Mouse (Mus musculus): ENCODE measurements at regions not wholly inside any gene's neighbourhood (a gene's known extent, or its start where the extent isn't known, plus 50 kb on each side); places are given as distances from the start of the nearest gene placed in this dataset.

DNA sequence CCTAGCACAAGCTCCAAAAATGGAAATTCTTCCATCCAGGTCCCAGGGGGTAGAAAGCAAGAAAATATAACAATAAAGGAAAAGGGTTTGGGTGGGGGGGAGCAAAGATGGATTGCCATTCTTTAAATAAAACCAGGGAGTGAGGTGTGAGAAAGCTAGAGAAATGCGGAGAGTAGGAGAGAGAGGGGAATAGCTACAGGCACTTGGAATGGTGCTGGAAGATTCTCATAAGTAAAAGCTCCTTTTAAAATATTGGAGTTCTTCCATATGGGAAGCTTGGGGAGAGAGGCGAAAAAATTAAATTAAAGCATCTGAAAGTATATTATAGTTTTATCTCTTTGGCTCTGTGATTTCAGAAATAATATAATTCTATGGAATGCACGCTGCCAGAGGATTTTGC lies 328.6 kb downstream of the Rnf144a start:
- no peak overlapping the region for H3K4me3 ChIP-seq (replicated peaks)
- H3K9me3 ChIP-seq: no peaks in the 10 kb centered on the region; the same call in 1 of the 2 replicates
- H3K36me3 ChIP-seq (replicated peaks; ENCODE audit: low read length): no peaks in the 10 kb centered on the region
- H3K4me1 ChIP-seq: no peaks in the 10 kb centered on the region
- TF ChIP-seq FLI1 (IDR thresholded peaks at IDR 0.05; ENCODE audit: low read length) (no peak), GATA1 (IDR thresholded peaks at IDR 0.05; ENCODE audit: borderline replicate concordance, low read length) (no peak)
- H3K27me3 ChIP-seq (replicated peaks): no peaks in the 10 kb centered on the region

DNA sequence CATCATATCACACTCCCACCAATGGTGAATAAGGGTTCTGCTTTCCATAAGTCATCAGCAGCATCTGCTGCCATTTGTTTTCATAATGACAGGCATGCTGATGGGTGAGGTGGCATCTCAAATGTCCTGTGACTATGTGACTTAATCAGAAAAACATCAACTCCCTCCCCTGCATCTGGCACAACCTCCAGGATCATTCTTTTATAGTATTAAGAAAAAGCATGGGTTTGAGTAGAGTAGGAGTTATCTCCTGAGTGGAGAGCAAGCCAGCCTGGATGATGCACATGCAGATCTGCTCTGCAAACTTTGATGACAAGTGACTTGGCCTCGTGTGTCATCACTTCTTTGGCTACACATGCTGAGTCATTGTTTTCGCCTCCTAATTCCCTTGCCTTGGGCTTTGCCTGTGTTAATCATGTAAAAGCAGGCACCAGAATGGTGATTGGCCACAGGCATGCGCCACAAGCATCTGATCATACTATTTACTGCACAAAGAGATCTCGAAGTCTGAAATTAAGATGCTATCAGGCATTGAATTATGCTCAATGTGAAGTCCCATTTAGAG lies 335.9 kb downstream of the Rnf144a start:
- no peaks in the 10 kb centered on the region for H3K4me1 ChIP-seq
- no peaks in the 10 kb centered on the region for H3K36me3 ChIP-seq (replicated peaks; ENCODE audit: low read length)
- no peaks in the 10 kb centered on the region; the same call in 1 of the 2 replicates for H3K9me3 ChIP-seq
- no peak for TF ChIP-seq FLI1 (IDR thresholded peaks at IDR 0.05; ENCODE audit: low read length)
- no peak for TF ChIP-seq GATA1 (IDR thresholded peaks at IDR 0.05; ENCODE audit: borderline replicate concordance, low read length)
- no peak overlapping the region for H3K4me3 ChIP-seq (replicated peaks)
- no peaks in the 10 kb centered on the region for H3K27me3 ChIP-seq (replicated peaks)

DNA sequence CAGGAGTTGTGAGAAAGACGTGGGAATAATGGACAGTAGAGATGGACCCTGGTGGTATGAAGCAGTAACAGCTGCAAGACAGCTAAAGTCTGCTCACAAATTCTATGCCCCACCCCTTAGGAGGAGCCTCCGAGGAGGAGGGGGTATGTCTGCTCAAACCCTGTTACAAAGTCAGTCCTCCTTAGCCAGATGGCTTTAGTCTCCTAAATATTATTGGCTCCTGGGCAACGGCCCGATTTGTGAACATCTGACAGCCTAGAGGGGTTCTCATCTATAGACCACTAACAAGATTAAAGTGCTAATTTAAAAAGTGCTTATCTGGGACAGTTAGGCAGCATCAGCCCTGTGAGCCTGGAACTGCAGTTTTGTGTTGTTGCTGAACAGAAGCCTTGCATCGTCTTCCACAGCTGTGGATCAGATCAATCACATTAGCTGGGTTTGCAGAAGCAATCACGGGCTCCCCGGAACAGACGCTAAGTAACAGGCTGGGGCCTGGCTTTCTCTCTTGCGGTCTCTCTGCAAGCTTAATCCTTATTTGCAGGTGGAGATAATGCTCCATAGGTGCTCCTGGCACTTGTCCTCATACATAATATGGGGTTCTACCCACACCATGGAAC lies 339.3 kb downstream of the Rnf144a start:
- Histone ChIP-seq H3K4me3 (replicated peaks) (no peak overlapping the region), H3K4me1 (no peaks in the 10 kb centered on the region), H3K27me3 (replicated peaks) (no peaks in the 10 kb centered on the region), H3K36me3 (replicated peaks; ENCODE audit: low read length) (no peaks in the 10 kb centered on the region), H3K9me3 (no peaks in the 10 kb centered on the region)
- no peak for TF ChIP-seq FLI1 (IDR thresholded peaks at IDR 0.05; ENCODE audit: low read length)
- TF ChIP-seq GATA1 (IDR thresholded peaks at IDR 0.05; ENCODE audit: borderline replicate concordance, low read length): no peak

DNA sequence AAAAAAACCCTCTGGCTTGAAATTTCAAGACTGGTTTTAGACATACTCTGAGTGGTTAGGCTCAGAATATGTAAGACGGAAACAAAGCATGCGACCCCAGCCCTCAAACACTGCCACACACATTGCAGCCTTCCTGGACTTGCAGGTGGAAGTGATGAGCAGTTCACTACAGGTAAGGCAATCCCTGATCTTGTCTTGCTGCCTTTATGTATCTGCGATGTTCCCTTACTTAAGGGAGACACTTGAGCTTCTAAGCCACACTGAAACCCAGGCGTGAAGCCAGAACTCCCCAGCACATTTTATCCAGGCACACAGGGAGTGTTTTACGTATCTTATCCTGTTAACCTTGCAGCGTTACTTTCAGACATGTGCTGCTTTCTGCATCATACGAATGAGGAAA lies 342.9 kb downstream of the Rnf144a start:
- Histone ChIP-seq H3K4me1 (peaks cover 10% of the 10 kb centered on the region; the same call in 1 of the 2 replicates), H3K9me3 (no peaks in the 10 kb centered on the region), H3K4me3 (replicated peaks) (no peak overlapping the region), H3K36me3 (replicated peaks; ENCODE audit: low read length) (no peaks in the 10 kb centered on the region), H3K27me3 (replicated peaks) (peaks cover 10% of the 10 kb centered on the region)
- no peak for TF ChIP-seq FLI1 (IDR thresholded peaks at IDR 0.05; ENCODE audit: low read length)
- TF ChIP-seq GATA1 (IDR thresholded peaks at IDR 0.05; ENCODE audit: borderline replicate concordance, low read length): no peak

DNA sequence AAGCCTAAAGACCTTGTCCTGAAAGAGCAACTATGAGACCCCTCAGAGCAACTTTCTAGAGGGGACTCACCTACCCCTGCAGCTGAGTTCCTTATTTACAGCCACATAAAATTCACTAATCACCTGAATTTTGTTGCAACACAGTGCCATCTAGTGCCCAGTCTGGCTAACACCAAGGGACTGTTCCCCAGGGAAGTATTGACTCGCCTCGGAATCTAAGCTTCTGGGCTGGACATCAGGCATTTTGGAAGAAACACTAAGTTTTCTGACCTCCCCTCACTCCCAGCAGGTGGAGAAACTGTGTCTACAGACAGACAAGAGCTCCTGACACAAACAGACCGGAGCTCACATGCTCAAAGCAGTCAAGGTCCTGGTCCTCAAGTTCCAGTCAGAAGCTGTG lies 343.4 kb downstream of the Rnf144a start:
- H3K9me3 ChIP-seq: no peaks in the 10 kb centered on the region
- H3K36me3 ChIP-seq (replicated peaks; ENCODE audit: low read length): no peaks in the 10 kb centered on the region
- peaks cover 10% of the 10 kb centered on the region for H3K27me3 ChIP-seq (replicated peaks)
- H3K4me1 ChIP-seq: peaks cover 10% of the 10 kb centered on the region; the same call in 1 of the 2 replicates
- TF ChIP-seq FLI1 (IDR thresholded peaks at IDR 0.05; ENCODE audit: low read length): no peak
- no peak for TF ChIP-seq GATA1 (IDR thresholded peaks at IDR 0.05; ENCODE audit: borderline replicate concordance, low read length)
- H3K4me3 ChIP-seq (replicated peaks): no peak overlapping the region

DNA sequence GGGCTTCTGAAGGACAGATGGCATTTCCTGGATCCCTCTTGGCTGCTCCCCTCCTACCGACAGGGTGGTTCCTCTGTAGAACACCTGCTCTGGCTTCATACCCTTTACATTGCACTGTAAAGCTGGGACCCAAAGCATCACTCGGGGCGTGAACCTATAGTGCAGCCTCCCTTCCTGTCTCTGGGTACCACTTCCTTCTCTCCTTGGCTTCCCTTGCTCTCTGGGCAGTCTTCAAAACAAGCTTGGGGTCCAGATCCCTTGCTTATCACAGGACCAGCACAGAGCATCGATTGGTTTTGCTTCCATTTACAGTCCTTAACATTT lies 346.4 kb downstream of the Rnf144a start:
- H3K36me3 ChIP-seq (replicated peaks; ENCODE audit: low read length): no peaks in the 10 kb centered on the region
- H3K27me3 ChIP-seq (replicated peaks): peaks cover 10% of the 10 kb centered on the region
- no peaks in the 10 kb centered on the region for H3K9me3 ChIP-seq
- peaks cover 10% of the 10 kb centered on the region; the same call in 1 of the 2 replicates for H3K4me1 ChIP-seq
- H3K4me3 ChIP-seq (replicated peaks): peak overlapping the region; percentile 48
- TF ChIP-seq GATA1 (IDR thresholded peaks at IDR 0.05; ENCODE audit: borderline replicate concordance, low read length) (no peak), FLI1 (IDR thresholded peaks at IDR 0.05; ENCODE audit: low read length) (no peak)

DNA sequence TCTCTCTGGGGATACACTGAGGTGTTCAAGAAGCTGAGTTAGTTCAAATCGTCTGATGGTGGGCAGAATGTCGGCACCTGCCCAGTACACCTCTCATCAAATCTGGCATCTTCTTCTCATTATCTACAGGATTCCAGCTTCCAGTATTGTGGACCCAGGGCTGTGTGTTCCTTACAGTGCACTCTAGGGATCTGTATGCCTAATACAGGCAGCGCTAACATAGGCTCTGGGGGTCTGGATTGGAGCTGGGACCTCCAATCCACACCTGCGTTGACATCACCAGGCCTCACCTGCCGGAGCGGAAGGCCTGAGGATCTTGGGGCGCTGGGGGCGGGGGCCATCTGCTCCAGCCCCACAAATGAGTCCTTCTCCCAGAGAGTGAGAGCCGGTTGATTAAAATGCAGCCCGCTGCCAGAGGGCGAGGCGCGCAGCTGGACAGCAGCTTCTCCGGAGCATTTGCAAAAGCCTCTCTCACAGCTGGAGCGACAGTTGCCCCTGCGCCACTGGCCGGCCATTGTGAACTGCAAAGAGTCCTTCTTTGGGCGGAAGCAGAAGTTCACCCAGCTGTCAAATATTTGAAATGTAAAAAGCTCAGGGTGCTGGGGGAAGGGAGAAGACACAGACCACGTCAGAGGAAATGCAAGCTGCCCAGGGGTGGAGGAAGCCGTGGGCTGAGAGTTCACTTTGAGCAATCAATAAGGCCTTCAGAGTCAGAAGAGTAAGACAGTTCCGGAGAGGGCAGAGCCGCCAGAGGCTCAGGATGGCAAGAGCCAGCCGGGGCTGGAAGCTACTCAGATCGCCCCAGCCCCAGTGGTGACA lies 347.0 kb downstream of the Rnf144a start:
- Histone ChIP-seq H3K9me3 (no peaks in the 10 kb centered on the region), H3K36me3 (replicated peaks; ENCODE audit: low read length) (no peaks in the 10 kb centered on the region), H3K4me1 (peaks cover 10% of the 10 kb centered on the region; the same call in 1 of the 2 replicates), H3K4me3 (replicated peaks) (peak overlapping the region; percentile 48), H3K27me3 (replicated peaks) (peaks cover 10% of the 10 kb centered on the region)
- TF ChIP-seq FLI1 (IDR thresholded peaks at IDR 0.05; ENCODE audit: low read length) (no peak), GATA1 (IDR thresholded peaks at IDR 0.05; ENCODE audit: borderline replicate concordance, low read length) (no peak)

DNA sequence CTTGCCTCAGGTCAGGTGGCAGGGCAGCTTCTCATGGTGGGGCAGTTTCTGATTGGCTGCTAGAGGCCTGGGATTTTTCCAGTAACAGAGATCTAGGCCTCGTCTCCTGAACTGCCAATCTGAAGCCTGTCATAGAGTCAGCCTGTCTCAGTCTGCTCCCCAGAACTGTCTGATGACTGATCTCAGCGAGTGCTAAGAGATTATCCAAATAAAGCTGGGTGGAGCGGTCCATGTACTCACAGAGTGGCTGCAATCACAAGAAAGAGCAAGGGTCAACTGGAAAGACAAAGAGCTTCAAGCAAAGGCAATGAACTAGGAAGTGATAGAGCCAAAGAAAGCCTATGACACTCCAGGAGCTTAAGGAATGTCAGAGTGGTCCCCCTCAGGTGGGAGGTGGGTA lies 354.7 kb downstream of the Rnf144a start:
- no peak for TF ChIP-seq FLI1 (IDR thresholded peaks at IDR 0.05; ENCODE audit: low read length)
- TF ChIP-seq GATA1 (IDR thresholded peaks at IDR 0.05; ENCODE audit: borderline replicate concordance, low read length): no peak
- Histone ChIP-seq H3K4me1 (no peaks in the 10 kb centered on the region), H3K9me3 (no peaks in the 10 kb centered on the region), H3K4me3 (replicated peaks) (no peak overlapping the region), H3K36me3 (replicated peaks; ENCODE audit: low read length) (no peaks in the 10 kb centered on the region), H3K27me3 (replicated peaks) (no peaks in the 10 kb centered on the region)

DNA sequence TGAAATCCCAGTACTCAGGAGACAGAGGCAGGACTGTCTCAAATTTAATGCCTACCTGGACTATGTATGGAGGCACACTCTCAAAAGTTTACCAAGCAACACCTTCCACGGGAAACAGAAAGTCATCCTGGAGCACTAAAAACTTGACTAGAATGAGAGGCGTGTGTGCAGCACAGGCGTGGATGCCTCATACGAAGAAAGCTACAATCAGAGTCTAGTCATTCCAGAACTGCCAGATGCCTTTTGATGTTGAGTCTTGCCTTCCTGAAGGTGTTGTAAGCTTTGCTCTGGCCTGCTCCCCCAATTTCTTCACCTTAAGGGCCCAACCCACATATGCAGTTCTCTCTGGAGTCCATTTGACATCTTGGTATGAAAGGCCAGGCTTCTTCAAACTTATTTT lies 356.0 kb downstream of the Rnf144a start:
- no peaks in the 10 kb centered on the region for H3K36me3 ChIP-seq (replicated peaks; ENCODE audit: low read length)
- H3K9me3 ChIP-seq: no peaks in the 10 kb centered on the region
- no peaks in the 10 kb centered on the region for H3K4me1 ChIP-seq
- no peaks in the 10 kb centered on the region for H3K27me3 ChIP-seq (replicated peaks)
- TF ChIP-seq FLI1 (IDR thresholded peaks at IDR 0.05; ENCODE audit: low read length): no peak
- no peak for TF ChIP-seq GATA1 (IDR thresholded peaks at IDR 0.05; ENCODE audit: borderline replicate concordance, low read length)
- H3K4me3 ChIP-seq (replicated peaks): no peak overlapping the region

DNA sequence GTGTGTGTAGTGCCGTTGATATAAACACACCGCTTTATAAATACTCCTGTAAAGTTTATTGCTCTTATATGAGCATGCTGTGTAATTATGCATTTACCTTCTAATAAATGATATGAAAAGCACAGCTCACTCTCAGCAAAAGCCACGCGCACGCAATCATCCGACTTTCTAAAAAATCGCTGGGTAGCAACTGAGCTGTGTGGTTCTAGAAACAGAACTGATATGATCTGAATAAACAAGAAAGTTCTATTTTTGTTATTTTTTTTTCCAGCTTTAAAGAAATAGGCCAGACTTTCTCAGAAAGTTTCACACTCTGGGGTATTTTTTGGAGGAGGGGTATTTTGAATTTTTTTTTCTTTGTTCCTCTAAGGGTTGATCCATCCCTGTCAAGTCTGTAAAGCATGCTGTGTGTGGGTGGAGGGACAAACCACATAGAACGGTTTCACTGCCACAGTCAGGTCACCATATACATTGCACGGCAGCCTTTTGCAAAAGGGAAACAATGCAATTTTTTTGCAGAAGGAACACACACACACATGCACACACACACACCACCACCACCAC lies 357.5 kb downstream of the Rnf144a start:
- no peak for TF ChIP-seq FLI1 (IDR thresholded peaks at IDR 0.05; ENCODE audit: low read length)
- TF ChIP-seq GATA1 (IDR thresholded peaks at IDR 0.05; ENCODE audit: borderline replicate concordance, low read length): no peak
- no peak overlapping the region for H3K4me3 ChIP-seq (replicated peaks)
- H3K36me3 ChIP-seq (replicated peaks; ENCODE audit: low read length): no peaks in the 10 kb centered on the region
- H3K4me1 ChIP-seq: no peaks in the 10 kb centered on the region
- H3K9me3 ChIP-seq: no peaks in the 10 kb centered on the region
- no peaks in the 10 kb centered on the region for H3K27me3 ChIP-seq (replicated peaks)

Data from megakaryocyte, embryonic 14.5 days (primary cell).